Mouse (Mus musculus): ENCODE measurements around the gene Vps37b.

- no peak for TF ChIP-seq CTCF (IDR thresholded peaks at IDR 0.05; ENCODE audit: control insufficient read depth, insufficient read depth, insufficient replicate concordance, low read depth, low read length)
- no peak for TF ChIP-seq POLR2A (IDR thresholded peaks at IDR 0.05; ENCODE audit: control insufficient read depth, low read depth, low read length)
Measured at GRCm38 (mm10) chr5:124041097-124041496, 9.0 kb upstream of the Vps37b start.
